Mouse (Mus musculus): ENCODE measurements around the gene Stk38. TPM values are rescaled to one million over a fixed set of nuclear protein-coding genes. Genes with fewer than 3 reads are reported as not detected.

Stk38 gene
- polyA plus RNA-seq, 1 experiment from 2014 or later, result 90.1 TPM

DNA sequence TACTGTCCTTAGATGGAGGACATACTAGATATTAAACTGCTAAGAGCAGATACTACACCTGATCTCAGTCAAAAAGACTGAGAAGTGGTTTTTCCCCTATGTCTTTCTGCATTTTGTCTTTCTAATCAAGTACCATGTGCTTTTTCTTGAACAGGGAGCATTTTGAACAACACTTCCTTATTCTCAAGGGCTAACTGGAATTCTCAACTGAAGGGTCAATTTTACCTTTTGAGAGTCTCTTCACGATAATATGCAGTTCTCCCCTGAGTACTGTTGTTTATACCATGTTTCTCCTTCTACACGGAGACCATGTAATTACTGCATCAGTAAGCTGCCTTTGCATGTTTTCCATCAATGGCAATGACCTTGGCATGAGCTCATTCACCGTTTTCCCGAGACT, 17.7 kb downstream of the Stk38 start:
- H3K4me2 ChIP-seq, result no peak overlapping the region
- 82% methylated on average over 4 of the region's 4 CpGs for whole genome bisulfite sequencing
- DNase-seq (ENCODE audit: low spot score), result no peak

DNA sequence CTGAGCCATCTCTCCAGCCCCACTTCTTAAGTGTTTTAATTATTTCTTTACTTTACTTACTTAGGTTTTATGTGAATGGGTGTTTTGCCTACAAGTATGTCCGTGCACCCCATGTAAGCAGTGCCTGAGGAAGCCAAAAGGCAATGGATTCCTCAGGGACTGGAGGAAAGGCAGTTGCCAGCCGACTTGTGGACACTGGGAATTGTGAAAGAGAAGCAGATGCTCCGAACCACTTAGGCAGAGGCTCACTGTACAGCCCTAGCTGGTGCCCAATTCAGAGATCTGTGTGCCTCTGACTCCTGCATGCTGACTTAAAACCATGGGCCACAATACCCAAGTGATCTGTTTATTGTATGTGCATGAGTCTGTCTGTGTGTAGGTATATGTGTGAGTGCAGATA, 18.8 kb downstream of the Stk38 start:
- no peaks in the 10 kb centered on the region for H3K9me3 ChIP-seq (ENCODE audit: control insufficient read depth, low read length)
- no peaks in the 10 kb centered on the region for H3K27me3 ChIP-seq (replicated peaks; ENCODE audit: control insufficient read depth, insufficient read depth, low read length)
- H3K4me1 ChIP-seq (replicated peaks; ENCODE audit: control insufficient read depth, insufficient read depth, low read length), result no peaks in the 10 kb centered on the region
- no peak overlapping the region for H3K4me2 ChIP-seq
- no peak overlapping the region for H3K4me3 ChIP-seq (ENCODE audit: low read depth, low read length)
- peaks cover 19% of the 10 kb centered on the region for H3K36me3 ChIP-seq (ENCODE audit: control insufficient read depth, insufficient read depth, low read length)
- WGBS, result 83% methylated on average over 3 of the region's 3 CpGs
- DNase-seq (ENCODE audit: low spot score) (no peak), ATAC-seq (replicated peaks; ENCODE audit: low FRiP score) (no peak)
- no peak overlapping the region for H3K27ac ChIP-seq (ENCODE audit: low read depth, low read length)
- no peak overlapping the region for H3K9ac ChIP-seq (ENCODE audit: low read depth, low read length)

More for the DNA sequence above, 17.7 kb downstream of the Stk38 start:
- Histone ChIP-seq H3K27ac (ENCODE audit: low read depth, low read length) (no peak overlapping the region), H3K9me3 (ENCODE audit: control insufficient read depth, low read length) (no peaks in the 10 kb centered on the region), H3K36me3 (ENCODE audit: control insufficient read depth, insufficient read depth, low read length) (peaks cover 17% of the 10 kb centered on the region), H3K4me1 (replicated peaks; ENCODE audit: control insufficient read depth, insufficient read depth, low read length) (no peaks in the 10 kb centered on the region), H3K27me3 (replicated peaks; ENCODE audit: control insufficient read depth, insufficient read depth, low read length) (no peaks in the 10 kb centered on the region), H3K4me3 (ENCODE audit: low read depth, low read length) (no peak overlapping the region), H3K9ac (ENCODE audit: low read depth, low read length) (no peak overlapping the region)
- ATAC-seq (replicated peaks; ENCODE audit: low FRiP score), result no peak

DNA sequence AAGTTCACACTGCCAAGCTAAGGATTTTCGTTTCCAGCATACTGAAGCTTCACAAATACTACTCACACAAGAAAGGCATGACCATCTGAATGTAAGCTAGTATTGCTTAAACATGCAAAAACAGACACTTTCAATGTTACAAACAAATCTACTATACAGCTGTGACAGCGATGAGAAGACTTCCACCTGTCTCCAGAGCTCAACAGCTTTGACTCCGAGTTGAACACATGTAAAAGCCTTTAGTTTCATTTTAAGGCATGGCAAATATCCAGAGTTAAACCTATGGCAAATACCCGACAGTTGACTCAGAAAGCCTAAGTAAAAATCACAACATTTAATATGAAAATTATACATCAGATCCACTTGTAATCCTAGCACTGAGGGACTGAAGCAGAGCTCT, 19.5 kb downstream of the Stk38 start:
- 93% methylated on average over 4 of the region's 4 CpGs for WGBS
- H3K36me3 ChIP-seq (ENCODE audit: control insufficient read depth, insufficient read depth, low read length), result peaks cover 19% of the 10 kb centered on the region
- no peaks in the 10 kb centered on the region for H3K9me3 ChIP-seq (ENCODE audit: control insufficient read depth, low read length)
- DNase-seq (ENCODE audit: low spot score), result no peak
- H3K4me3 ChIP-seq (ENCODE audit: low read depth, low read length), result no peak overlapping the region
- H3K27me3 ChIP-seq (replicated peaks; ENCODE audit: control insufficient read depth, insufficient read depth, low read length), result no peaks in the 10 kb centered on the region
- H3K27ac ChIP-seq (ENCODE audit: low read depth, low read length), result no peak overlapping the region
- H3K9ac ChIP-seq (ENCODE audit: low read depth, low read length), result no peak overlapping the region
- no peak for ATAC-seq (replicated peaks; ENCODE audit: low FRiP score)
- no peak overlapping the region for H3K4me2 ChIP-seq
- no peaks in the 10 kb centered on the region for H3K4me1 ChIP-seq (replicated peaks; ENCODE audit: control insufficient read depth, insufficient read depth, low read length)

DNA sequence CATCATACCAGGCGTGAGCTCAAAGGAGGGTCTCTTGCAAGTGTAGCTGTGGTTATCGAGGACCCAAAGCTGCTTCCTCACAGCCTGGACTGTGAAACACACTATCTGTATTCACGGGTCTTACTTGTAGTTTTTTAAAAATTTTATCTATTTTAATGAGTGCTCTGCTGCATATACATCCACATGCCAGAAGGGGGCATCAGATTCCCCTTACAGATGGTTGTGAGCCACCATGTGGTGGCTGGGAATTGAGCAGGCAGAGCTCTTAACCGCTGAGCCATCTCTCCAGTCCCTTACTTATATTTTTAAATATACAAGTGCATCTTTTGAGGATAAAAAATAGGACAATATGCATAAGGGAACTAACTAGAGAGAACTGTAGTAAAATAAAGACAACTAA, 20.1 kb downstream of the Stk38 start:
- Histone ChIP-seq H3K9me3 (ENCODE audit: control insufficient read depth, low read length) (no peaks in the 10 kb centered on the region), H3K36me3 (ENCODE audit: control insufficient read depth, insufficient read depth, low read length) (peaks cover 19% of the 10 kb centered on the region), H3K27me3 (replicated peaks; ENCODE audit: control insufficient read depth, insufficient read depth, low read length) (no peaks in the 10 kb centered on the region), H3K4me3 (ENCODE audit: low read depth, low read length) (no peak overlapping the region), H3K4me1 (replicated peaks; ENCODE audit: control insufficient read depth, insufficient read depth, low read length) (no peaks in the 10 kb centered on the region), H3K27ac (ENCODE audit: low read depth, low read length) (no peak overlapping the region), H3K9ac (ENCODE audit: low read depth, low read length) (no peak overlapping the region), H3K4me2 (no peak overlapping the region)
- no peak for DNase-seq (ENCODE audit: low spot score)
- no peak for ATAC-seq (replicated peaks; ENCODE audit: low FRiP score)
- WGBS, result 55% methylated on average over 4 of the region's 4 CpGs

DNA sequence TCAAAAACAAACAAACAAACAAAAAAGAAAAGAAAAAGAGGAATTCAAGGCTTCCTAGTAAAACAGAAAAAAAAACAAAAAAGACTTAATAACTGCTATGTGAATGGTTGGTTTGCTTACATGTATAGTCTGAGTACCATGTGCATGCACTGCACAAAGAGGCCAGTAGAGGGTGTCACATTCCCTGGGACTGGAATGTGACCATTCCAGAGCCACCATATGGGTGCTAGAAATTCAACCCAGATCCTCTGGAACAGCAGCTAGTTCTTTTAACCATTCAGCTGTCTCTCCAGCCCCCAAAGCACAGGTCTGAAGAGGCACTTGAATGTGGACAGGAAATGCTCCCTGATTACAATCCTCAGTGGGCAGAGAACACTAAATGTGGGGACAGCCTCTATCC, 21.0 kb downstream of the Stk38 start:
- H3K4me1 ChIP-seq (replicated peaks; ENCODE audit: control insufficient read depth, insufficient read depth, low read length), result no peaks in the 10 kb centered on the region
- DNase-seq (ENCODE audit: low spot score) (no peak), ATAC-seq (replicated peaks; ENCODE audit: low FRiP score) (no peak)
- no peak overlapping the region for H3K9ac ChIP-seq (ENCODE audit: low read depth, low read length)
- H3K4me2 ChIP-seq, result no peak overlapping the region
- no peak overlapping the region for H3K27ac ChIP-seq (ENCODE audit: low read depth, low read length)
- H3K36me3 ChIP-seq (ENCODE audit: control insufficient read depth, insufficient read depth, low read length), result peaks cover 19% of the 10 kb centered on the region
- no peaks in the 10 kb centered on the region for H3K9me3 ChIP-seq (ENCODE audit: control insufficient read depth, low read length)
- no peaks in the 10 kb centered on the region for H3K27me3 ChIP-seq (replicated peaks; ENCODE audit: control insufficient read depth, insufficient read depth, low read length)
- H3K4me3 ChIP-seq (ENCODE audit: low read depth, low read length), result no peak overlapping the region

DNA sequence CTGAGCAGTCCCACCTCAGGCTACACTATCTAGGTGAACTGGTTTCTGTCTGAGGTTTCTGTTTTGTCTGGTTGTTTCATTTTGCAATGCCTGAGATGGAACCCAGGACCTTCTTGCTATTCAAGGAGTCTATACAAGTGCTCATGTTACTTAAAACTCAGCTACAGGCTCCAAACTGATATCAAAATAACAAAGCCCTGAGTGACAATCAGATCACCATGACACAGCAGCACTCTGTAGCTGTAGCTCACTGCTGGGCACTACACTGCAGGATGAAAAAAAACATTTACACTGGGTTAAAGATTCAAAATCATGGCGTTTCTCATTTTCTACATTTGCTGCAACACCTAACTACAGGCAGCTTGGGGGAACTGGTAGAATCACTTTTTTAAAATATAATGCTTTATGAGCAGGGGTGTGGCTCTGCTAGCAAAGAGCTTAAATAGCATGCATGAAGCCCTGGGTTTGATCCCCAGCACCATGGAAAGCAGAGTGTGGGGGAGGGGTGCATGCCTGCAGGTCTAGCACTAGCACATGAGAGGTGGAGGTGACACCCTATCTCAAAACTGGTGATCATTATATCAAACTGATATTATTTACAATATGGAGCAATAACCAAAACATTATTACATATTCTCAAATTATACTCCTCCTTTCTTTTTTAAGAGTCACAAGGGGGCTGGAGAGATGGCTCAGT, 22.9 kb downstream of the Stk38 start:
- WGBS, result 91% methylated on average over 1 of the region's 1 CpGs
- Histone ChIP-seq H3K4me1 (replicated peaks; ENCODE audit: control insufficient read depth, insufficient read depth, low read length) (no peaks in the 10 kb centered on the region), H3K27me3 (replicated peaks; ENCODE audit: control insufficient read depth, insufficient read depth, low read length) (no peaks in the 10 kb centered on the region), H3K36me3 (ENCODE audit: control insufficient read depth, insufficient read depth, low read length) (peaks cover 30% of the 10 kb centered on the region), H3K9ac (ENCODE audit: low read depth, low read length) (no peak overlapping the region), H3K27ac (ENCODE audit: low read depth, low read length) (no peak overlapping the region), H3K4me2 (no peak overlapping the region), H3K9me3 (ENCODE audit: control insufficient read depth, low read length) (no peaks in the 10 kb centered on the region), H3K4me3 (ENCODE audit: low read depth, low read length) (no peak overlapping the region)
- no peak for DNase-seq (ENCODE audit: low spot score)
- no peak for ATAC-seq (replicated peaks; ENCODE audit: low FRiP score)

DNA sequence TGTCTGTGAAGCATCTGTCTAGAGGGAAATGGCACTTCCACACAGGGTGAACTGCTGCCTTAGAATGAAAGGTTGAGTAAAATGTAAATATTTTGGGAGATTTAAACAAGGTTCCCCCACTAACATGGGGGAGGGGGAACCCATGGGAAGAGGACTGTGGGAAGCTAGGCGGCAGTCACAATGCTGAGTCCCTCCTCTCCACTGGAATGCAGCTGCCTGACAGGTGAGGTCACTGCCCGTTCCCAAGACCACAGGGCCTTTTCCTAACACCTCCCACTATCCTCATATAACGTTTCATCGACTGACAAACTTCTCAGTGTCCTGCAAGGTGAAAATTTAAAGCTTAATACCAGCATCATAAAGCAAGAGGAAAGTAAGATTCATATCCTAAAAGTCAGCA, 25.2 kb downstream of the Stk38 start:
- Histone ChIP-seq H3K36me3 (ENCODE audit: control insufficient read depth, insufficient read depth, low read length) (peaks cover 27% of the 10 kb centered on the region; the same call in 1 of the 2 replicates), H3K4me2 (no peak overlapping the region), H3K27ac (ENCODE audit: low read depth, low read length) (no peak overlapping the region), H3K9me3 (ENCODE audit: control insufficient read depth, low read length) (no peaks in the 10 kb centered on the region), H3K4me3 (ENCODE audit: low read depth, low read length) (no peak overlapping the region), H3K4me1 (replicated peaks; ENCODE audit: control insufficient read depth, insufficient read depth, low read length) (no peaks in the 10 kb centered on the region), H3K9ac (ENCODE audit: low read depth, low read length) (no peak overlapping the region), H3K27me3 (replicated peaks; ENCODE audit: control insufficient read depth, insufficient read depth, low read length) (no peaks in the 10 kb centered on the region)
- no peak for DNase-seq (ENCODE audit: low spot score)
- ATAC-seq (replicated peaks; ENCODE audit: low FRiP score), result no peak
- 49% methylated on average over 4 of the region's 4 CpGs for WGBS

DNA sequence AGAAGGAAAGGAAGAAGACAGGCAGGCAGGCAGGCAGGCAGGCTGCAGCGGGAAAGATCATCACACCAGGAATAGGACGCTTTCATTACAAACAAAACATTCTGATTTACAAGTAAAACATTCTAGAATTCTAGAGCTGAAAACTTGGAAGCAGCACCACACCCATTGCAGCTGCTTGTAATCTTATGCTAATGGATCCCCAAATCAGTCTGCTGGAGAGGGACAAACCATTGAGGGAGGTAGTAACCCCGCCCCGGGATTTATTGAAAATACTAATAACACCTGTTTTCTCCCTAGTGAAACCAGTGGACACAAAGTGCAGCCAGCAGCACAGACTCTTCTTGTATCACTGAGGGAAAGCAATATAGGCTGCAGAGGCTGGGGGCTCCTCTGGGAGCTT, 26.7 kb downstream of the Stk38 start:
- no peak overlapping the region for H3K4me3 ChIP-seq (ENCODE audit: low read depth, low read length)
- WGBS, result 84% methylated on average over 4 of the region's 4 CpGs
- DNase-seq (ENCODE audit: low spot score) (no peak), ATAC-seq (replicated peaks; ENCODE audit: low FRiP score) (no peak)
- peaks cover 25% of the 10 kb centered on the region for H3K36me3 ChIP-seq (ENCODE audit: control insufficient read depth, insufficient read depth, low read length)
- no peak overlapping the region for H3K4me2 ChIP-seq
- H3K27me3 ChIP-seq (replicated peaks; ENCODE audit: control insufficient read depth, insufficient read depth, low read length), result no peaks in the 10 kb centered on the region
- no peaks in the 10 kb centered on the region for H3K9me3 ChIP-seq (ENCODE audit: control insufficient read depth, low read length)
- H3K9ac ChIP-seq (ENCODE audit: low read depth, low read length), result no peak overlapping the region
- no peaks in the 10 kb centered on the region for H3K4me1 ChIP-seq (replicated peaks; ENCODE audit: control insufficient read depth, insufficient read depth, low read length)
- no peak overlapping the region for H3K27ac ChIP-seq (ENCODE audit: low read depth, low read length)

DNA sequence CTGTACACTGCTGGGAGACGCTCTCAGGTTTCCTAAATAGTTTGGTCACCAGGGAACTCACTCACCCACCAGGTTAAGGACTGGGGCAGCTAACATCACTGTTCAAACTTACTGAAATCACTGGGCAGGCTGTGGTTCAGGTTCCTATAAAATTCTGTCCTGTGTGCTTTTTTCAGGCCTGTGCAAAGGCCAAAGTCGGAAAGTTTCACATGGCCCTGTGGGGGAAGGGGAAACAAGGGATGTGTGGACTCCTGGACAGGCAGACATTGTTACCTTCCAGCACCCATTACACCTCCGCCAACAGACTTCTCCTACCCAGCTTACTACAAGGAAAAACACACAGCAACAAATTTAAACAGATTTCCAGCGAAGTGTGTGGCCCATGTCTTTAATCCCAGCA, 28.7 kb downstream of the Stk38 start:
- H3K4me1 ChIP-seq (replicated peaks; ENCODE audit: control insufficient read depth, insufficient read depth, low read length), result no peaks in the 10 kb centered on the region
- H3K4me3 ChIP-seq (ENCODE audit: low read depth, low read length), result no peak overlapping the region
- no peaks in the 10 kb centered on the region for H3K27me3 ChIP-seq (replicated peaks; ENCODE audit: control insufficient read depth, insufficient read depth, low read length)
- no peak overlapping the region for H3K27ac ChIP-seq (ENCODE audit: low read depth, low read length)
- no peak overlapping the region for H3K4me2 ChIP-seq
- H3K36me3 ChIP-seq (ENCODE audit: control insufficient read depth, insufficient read depth, low read length), result peaks cover 31% of the 10 kb centered on the region
- no peak for DNase-seq (ENCODE audit: low spot score)
- no peaks in the 10 kb centered on the region for H3K9me3 ChIP-seq (ENCODE audit: control insufficient read depth, low read length)
- ATAC-seq (replicated peaks; ENCODE audit: low FRiP score), result no peak
- H3K9ac ChIP-seq (ENCODE audit: low read depth, low read length), result no peak overlapping the region
- 92% methylated on average over 4 of the region's 4 CpGs for WGBS

All from liver, embryonic 11.5 days (tissue).